Mouse (Mus musculus) midbrain, embryonic 11.5 days (tissue): ENCODE results near the gene Cd33. TPM values are rescaled to one million over a fixed set of nuclear protein-coding genes. Genes with fewer than 3 reads are reported as not detected.

Source experiments
- polyA plus RNA-seq: library from polyadenylated mRNA; unstranded; fragments of >200 nt; fragmentation: Nextera tagmentation; extraction: Ambion mirVana; gene quantifications from 2 replicates; pipeline ENCODE4 v1.2.1, GENCODE M21; 2014

Cd33 gene
- polyA plus RNA-seq, 1 experiment from 2014 or later: 0.70 TPM

Other genes starting within 250 kb of the Cd33 start
- gene Zfp715, start 231.1 kb downstream of the Cd33 start, polyA plus RNA-seq: 14.9 and 15.7 TPM in 2 replicates
- gene Siglecf, start 193.1 kb downstream of the Cd33 start, polyA plus RNA-seq: 0.23 and 0.55 TPM in 2 replicates
- not detected in 2 replicates for gene Siglecg, start 136.2 kb downstream of the Cd33 start, polyA plus RNA-seq
- 0.20 TPM in 1 of 2 replicates, not detected in the other for gene Lim2, start 116.8 kb downstream of the Cd33 start, polyA plus RNA-seq
- 0.19 TPM in 1 of 2 replicates, not detected in the other for gene Nkg7, start 107.4 kb downstream of the Cd33 start, polyA plus RNA-seq
- gene Cldnd2, start 103.6 kb downstream of the Cd33 start, polyA plus RNA-seq: not detected in 2 replicates
- gene Etfb, start 100.3 kb downstream of the Cd33 start, polyA plus RNA-seq: 187 and 202 TPM in 2 replicates
- 0.46 TPM in 1 of 2 replicates, not detected in the other for gene Gm45233, start 100.3 kb downstream of the Cd33 start, polyA plus RNA-seq
- gene Vsig10l, start 81.3 kb downstream of the Cd33 start, polyA plus RNA-seq: 2.2 and 2.4 TPM in 2 replicates
- gene Iglon5, start 54.4 kb downstream of the Cd33 start, polyA plus RNA-seq: 2.3 and 3.1 TPM in 2 replicates
- not detected in 2 replicates for gene 4931406B18Rik, start 38.5 kb downstream of the Cd33 start, polyA plus RNA-seq
- gene Zfp658, start 17.8 kb upstream of the Cd33 start, polyA plus RNA-seq: 6.7 and 8.7 TPM in 2 replicates
- gene Zfp719, start 35.2 kb upstream of the Cd33 start, polyA plus RNA-seq: 17.3 and 17.9 TPM in 2 replicates
- 0.23 and 0.64 TPM in 2 replicates for gene Zfp819, start 62.7 kb upstream of the Cd33 start, polyA plus RNA-seq
- not detected in 2 replicates for gene Ceacam18, start 90.3 kb upstream of the Cd33 start, polyA plus RNA-seq
- 0.26 and 0.51 TPM in 2 replicates for gene Siglece, start 115.7 kb upstream of the Cd33 start, polyA plus RNA-seq
- 9.3 and 9.9 TPM in 2 replicates for gene Ctu1, start 127.6 kb upstream of the Cd33 start, polyA plus RNA-seq
- gene Klk14, start 146.0 kb upstream of the Cd33 start, polyA plus RNA-seq: not detected in 2 replicates
- 0.29 TPM in 1 of 2 replicates, not detected in the other for gene Klk13, start 168.1 kb upstream of the Cd33 start, polyA plus RNA-seq
- gene Klk12, start 224.5 kb upstream of the Cd33 start, polyA plus RNA-seq: not detected in 2 replicates
- 0.19 TPM in 1 of 2 replicates, not detected in the other for gene Klk11, start 230.2 kb upstream of the Cd33 start, polyA plus RNA-seq
- gene Klk10, start 236.6 kb upstream of the Cd33 start, polyA plus RNA-seq: 0.19 and 0.29 TPM in 2 replicates
- not detected in 2 replicates for gene Klk9, start 247.5 kb upstream of the Cd33 start, polyA plus RNA-seq